Mouse (Mus musculus) C2C12 (cell line): Measurements from ENCODE around the gene Olfr263. TPM values are rescaled to one million over a fixed set of nuclear protein-coding genes. Genes with fewer than 3 reads are reported as not detected.

ENCODE experiments used
- H3K27me3 ChIP-seq: one replicate; pipeline ENCODE4 v1.6.1; 2011; ENCODE audit not compliant: control insufficient read depth, insufficient read depth, insufficient read length
- H3K36me3 ChIP-seq: one replicate; pipeline ENCODE4 v1.6.1; 2011; ENCODE audit not compliant: control insufficient read depth, insufficient read depth
- H3K4me3 ChIP-seq: one replicate; pipeline ENCODE4 v1.5.1; 2011; ENCODE audit warnings: mild to moderate bottlenecking, control low read depth; ENCODE audit not compliant: poor library complexity, insufficient read depth, severe bottlenecking
- H3K79me2 ChIP-seq: one replicate; pipeline ENCODE4 v1.6.1; 2011; ENCODE audit not compliant: control insufficient read depth, insufficient read depth
- H3K79me3 ChIP-seq: one replicate; pipeline ENCODE4 v1.6.1; 2011; ENCODE audit warnings: low read depth, control low read depth
- H3ac ChIP-seq: one replicate; pipeline ENCODE3; 2011; ENCODE audit warnings: low read depth; ENCODE audit not compliant: control insufficient read depth, insufficient read length
- CEBPB ChIP-seq: IDR thresholded peaks from one replicate; pipeline ENCODE4 v1.6.1; 2011; ENCODE audit warnings: low read depth, mild to moderate bottlenecking, control low read depth, moderate library complexity
- CTCF ChIP-seq: IDR thresholded peaks from one replicate; pipeline ENCODE4 v1.5.1; 2011; ENCODE audit not compliant: control insufficient read depth, insufficient read depth, insufficient read length
- FOSL1 ChIP-seq: IDR thresholded peaks from one replicate; pipeline ENCODE4 v1.8.0; 2011; ENCODE audit warnings: mild to moderate bottlenecking, low read length; ENCODE audit not compliant: poor library complexity, insufficient read depth, severe bottlenecking
- MAX ChIP-seq: IDR thresholded peaks from one replicate; pipeline ENCODE4 v1.6.1; 2011; ENCODE audit warnings: mild to moderate bottlenecking, control low read depth
- MYOD1 ChIP-seq: IDR thresholded peaks from one replicate; pipeline ENCODE4 v1.6.1; 2011; ENCODE audit warnings: low read depth; ENCODE audit not compliant: control insufficient read depth, insufficient read length
- MYOG ChIP-seq: IDR thresholded peaks from one replicate; pipeline ENCODE4 v1.6.1; 2011; ENCODE audit not compliant: control insufficient read depth, insufficient read length; ENCODE audit errors: extremely low read depth
- USF1 ChIP-seq: IDR thresholded peaks from one replicate; pipeline ENCODE4 v1.6.1; 2011; ENCODE audit warnings: low read depth, mild to moderate bottlenecking, control low read depth, moderate library complexity
- polyA plus RNA-seq: library from polyadenylated mRNA; unstranded; fragments of >200 nt; fragmentation: generic; extraction: Trizol; gene quantifications from one replicate; pipeline ENCODE4 v1.2.1, GENCODE M21; 2012; ENCODE audit warnings: missing spikeins

The Olfr263 gene
- polyA plus RNA-seq, 1 experiment: not detected

DNA sequence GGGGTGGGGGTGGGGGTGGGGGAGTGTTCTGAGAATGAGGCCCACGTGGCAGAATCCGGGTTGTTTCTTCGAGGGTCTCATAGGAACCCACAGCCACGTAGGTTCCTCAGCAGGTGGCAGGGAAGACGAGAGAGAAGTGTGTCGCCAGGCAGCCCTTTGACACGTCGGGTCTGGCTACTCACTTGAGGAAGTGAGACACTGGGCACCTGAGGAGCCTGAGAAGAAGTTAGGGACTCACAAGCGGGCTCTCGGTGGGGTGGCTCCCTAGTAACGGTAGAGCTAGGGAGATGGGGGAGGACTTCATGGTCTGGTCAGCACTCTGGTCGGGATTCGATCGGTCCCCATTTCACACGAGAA, 49.9 kb downstream of the Olfr263 start, which contains the start of gene Trim27:
Gene Trim27 (plus strand): TSS at position 79 of the 357 bp plus-strand sequence.
- Histone ChIP-seq H3ac (peak within 1 kb of the TSS; percentile 98), H3K4me3 (peak within 1 kb of the TSS; percentile 82), H3K79me3 (peaks cover 41% of the 10 kb centered on the region), H3K27me3 (no peaks in the 10 kb centered on the region), H3K79me2 (peaks cover 45% of the 10 kb centered on the region), H3K36me3 (peaks cover 26% of the 10 kb centered on the region)
- TF ChIP-seq USF1 (no peak), MAX (no peak), CEBPB (no peak), FOSL1 (no peak)

DNA sequence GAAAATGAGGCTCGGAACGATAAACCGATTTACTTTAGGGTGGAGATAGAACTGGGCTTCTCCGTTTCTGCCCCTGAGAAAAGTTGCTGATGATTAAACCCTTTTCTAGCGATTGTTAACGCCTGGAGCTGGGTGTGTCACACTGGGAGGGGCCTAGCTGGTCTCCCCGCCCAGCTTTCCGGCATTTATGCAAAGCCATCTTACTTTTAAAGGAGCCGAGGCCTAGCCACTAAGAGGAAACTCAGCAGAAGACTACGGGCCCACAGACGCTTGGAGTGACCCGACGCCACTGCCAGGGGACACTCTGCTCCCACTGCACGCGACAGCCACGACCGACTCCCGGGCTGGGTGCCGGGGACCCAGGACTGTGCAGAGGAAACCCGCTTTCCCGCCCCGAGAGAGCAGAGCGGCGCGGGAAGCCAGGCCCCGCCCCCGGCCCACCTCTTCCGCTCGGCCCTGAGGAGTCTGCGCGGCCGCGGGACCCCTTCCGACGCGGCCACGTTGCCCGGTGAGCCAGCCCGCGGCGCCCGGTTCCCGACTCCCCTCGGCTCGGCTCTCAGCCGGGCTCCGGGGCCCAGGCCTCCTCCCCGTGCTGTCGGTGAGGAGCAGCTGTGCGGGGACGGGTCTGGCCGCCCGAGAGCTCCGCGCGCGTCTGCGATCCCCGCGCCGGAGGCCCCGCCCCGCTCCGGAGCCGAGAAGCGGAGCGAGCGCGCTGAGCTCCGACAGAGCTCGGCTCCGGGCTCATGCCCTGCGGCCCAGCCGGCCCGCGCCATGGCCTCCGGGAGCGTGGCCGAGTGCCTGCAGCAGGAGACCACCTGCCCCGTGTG, 50.5 kb downstream of the Olfr263 start:
- H3K36me3 ChIP-seq: peaks cover 32% of the 10 kb centered on the region
- TF ChIP-seq CTCF (no peak), USF1 (no peak)

DNA sequence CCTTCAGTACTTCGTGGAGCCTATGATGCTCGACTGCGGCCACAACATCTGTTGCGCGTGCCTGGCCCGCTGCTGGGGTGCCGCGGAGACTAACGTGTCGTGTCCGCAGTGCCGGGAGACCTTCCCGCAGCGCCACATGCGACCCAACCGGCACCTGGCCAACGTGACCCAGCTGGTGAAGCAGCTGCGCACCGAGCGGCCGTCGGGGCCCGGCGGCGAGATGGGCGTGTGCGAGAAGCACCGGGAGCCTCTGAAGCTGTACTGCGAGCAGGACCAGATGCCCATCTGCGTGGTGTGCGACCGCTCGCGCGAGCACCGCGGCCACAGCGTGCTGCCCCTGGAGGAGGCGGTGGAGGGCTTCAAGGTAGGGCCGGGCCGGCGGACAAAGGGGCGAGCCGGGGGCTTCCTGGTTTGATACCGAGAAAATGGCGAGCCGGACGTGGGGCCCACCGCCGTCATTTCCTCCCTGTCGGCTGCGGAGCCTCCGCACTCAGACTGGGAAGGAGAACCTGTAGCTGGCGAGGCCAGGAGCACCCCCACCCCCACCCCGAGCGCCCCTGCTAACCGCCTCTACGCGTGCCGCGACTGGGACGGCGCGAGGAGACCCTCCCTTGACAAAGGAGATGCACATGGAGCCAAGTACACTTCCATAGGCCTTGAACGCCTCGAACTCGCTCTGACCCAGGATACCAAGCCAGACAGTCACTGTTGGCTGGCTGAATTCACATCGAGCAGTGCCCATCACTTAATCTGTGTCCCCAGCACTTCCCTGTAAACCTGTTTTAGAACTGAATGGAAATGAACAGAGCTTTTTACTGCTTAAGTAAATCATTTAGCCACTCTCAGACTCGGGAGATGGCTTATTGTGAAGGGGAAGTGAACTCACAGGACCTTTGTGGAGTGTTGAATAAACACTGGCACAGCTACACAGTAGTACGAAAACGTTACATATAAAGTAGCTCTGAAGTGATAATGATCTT, 51.4 kb downstream of the Olfr263 start:
- H3ac ChIP-seq: peak overlapping the region; percentile 98
- H3K27me3 ChIP-seq: no peaks in the 10 kb centered on the region
- peaks cover 60% of the 10 kb centered on the region for H3K79me2 ChIP-seq
- H3K4me3 ChIP-seq: peak overlapping the region; percentile 82
- H3K36me3 ChIP-seq: peaks cover 41% of the 10 kb centered on the region
- TF ChIP-seq MYOG: no peak
- TF ChIP-seq MAX: peak; percentile 11
- TF ChIP-seq USF1: no peak
- peaks cover 53% of the 10 kb centered on the region for H3K79me3 ChIP-seq

More for the DNA sequence above, 50.5 kb downstream of the Olfr263 start:
- Histone ChIP-seq H3K27me3 (no peaks in the 10 kb centered on the region), H3K79me2 (peaks cover 50% of the 10 kb centered on the region), H3K4me3 (peak overlapping the region; percentile 82), H3ac (peak overlapping the region; percentile 98), H3K79me3 (peaks cover 45% of the 10 kb centered on the region)

DNA sequence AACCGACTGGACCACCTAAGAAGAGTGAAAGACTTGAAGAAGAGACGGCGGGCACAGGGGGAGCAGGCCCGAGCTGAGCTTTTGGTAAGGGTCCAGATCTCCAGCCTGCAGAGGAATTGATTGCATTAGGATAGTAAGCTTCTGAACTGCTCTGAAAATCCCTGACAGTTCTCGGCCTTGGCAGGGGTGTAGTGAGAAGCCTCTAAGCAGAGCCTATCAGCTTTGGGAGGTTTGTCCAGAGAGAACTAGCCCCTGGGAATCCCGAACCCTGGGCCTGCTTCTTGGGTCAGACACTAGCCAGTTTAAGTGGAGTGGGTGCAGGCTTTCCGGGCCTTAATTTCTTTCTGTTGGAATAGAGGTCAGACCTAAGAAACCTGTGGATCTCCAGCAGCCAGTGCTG, 52.6 kb downstream of the Olfr263 start:
- Histone ChIP-seq H3K4me3 (peak overlapping the region; percentile 82), H3K27me3 (no peaks in the 10 kb centered on the region), H3K79me2 (peaks cover 71% of the 10 kb centered on the region), H3K79me3 (peaks cover 61% of the 10 kb centered on the region), H3K36me3 (peaks cover 51% of the 10 kb centered on the region), H3ac (peak overlapping the region; percentile 14)
- TF ChIP-seq CTCF: no peak
- no peak for TF ChIP-seq MYOD1
- TF ChIP-seq CEBPB: no peak
- no peak for TF ChIP-seq USF1
- no peak for TF ChIP-seq FOSL1
- TF ChIP-seq MAX: no peak
- TF ChIP-seq MYOG: no peak

DNA sequence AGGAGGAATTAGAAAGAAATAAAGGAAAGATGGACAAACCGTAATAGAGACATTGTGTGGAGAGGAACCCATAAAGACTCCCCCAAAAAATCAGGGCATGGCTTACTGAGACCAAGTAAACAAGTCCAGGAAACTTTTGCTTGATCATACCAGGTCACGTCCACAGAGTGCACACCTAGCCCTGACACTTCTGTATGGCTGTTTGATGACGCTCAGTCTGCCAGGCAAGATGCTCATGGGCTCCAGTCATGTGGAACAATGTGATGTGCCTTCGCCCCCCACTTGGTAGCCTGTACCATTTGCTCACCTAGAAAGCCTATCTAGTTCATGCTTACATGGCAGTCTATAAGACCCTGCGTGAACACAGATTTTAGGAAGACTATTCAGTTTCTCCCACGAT, 53.6 kb downstream of the Olfr263 start:
- H3K79me2 ChIP-seq: peaks cover 75% of the 10 kb centered on the region
- H3ac ChIP-seq: no peak overlapping the region
- no peaks in the 10 kb centered on the region for H3K27me3 ChIP-seq
- no peak overlapping the region for H3K4me3 ChIP-seq
- H3K79me3 ChIP-seq: peaks cover 62% of the 10 kb centered on the region
- peaks cover 62% of the 10 kb centered on the region for H3K36me3 ChIP-seq
- TF ChIP-seq MYOG (no peak), CTCF (no peak)

DNA sequence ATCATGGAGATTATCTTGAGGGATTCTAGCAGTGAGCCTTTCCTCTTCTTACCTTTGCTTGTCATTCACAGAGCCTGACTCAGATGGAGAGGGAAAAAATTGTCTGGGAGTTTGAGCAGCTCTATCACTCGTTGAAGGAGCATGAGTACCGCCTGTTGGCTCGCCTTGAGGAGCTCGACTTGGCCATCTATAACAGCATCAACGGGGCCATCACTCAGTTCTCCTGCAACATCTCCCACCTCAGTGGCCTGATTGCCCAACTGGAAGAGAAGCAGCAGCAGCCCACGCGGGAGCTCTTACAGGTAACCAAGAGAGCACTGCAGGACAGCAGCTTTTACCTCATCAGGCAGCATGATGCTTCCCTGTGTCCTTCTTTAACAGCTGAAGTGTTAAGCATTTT, 54.2 kb downstream of the Olfr263 start:
- TF ChIP-seq USF1: no peak
- no peak for TF ChIP-seq CTCF
- no peak for TF ChIP-seq MYOG
- TF ChIP-seq FOSL1: no peak
- no peak for TF ChIP-seq MAX
- peaks cover 75% of the 10 kb centered on the region for H3K79me2 ChIP-seq
- no peaks in the 10 kb centered on the region for H3K27me3 ChIP-seq
- H3K4me3 ChIP-seq: no peak overlapping the region
- no peak overlapping the region for H3ac ChIP-seq
- H3K36me3 ChIP-seq: peaks cover 68% of the 10 kb centered on the region
- peaks cover 62% of the 10 kb centered on the region for H3K79me3 ChIP-seq
